Mouse (Mus musculus) skeletal muscle tissue, adult 2 months (tissue): ENCODE measurements around the gene Arhgef18.

Experiments
- DNase-seq: peaks from one replicate; pipeline ENCODE4 v3.0.0-alpha.2; 2012; ENCODE audit warnings: low read depth, low spot score

Gene Arhgef18

DNA sequence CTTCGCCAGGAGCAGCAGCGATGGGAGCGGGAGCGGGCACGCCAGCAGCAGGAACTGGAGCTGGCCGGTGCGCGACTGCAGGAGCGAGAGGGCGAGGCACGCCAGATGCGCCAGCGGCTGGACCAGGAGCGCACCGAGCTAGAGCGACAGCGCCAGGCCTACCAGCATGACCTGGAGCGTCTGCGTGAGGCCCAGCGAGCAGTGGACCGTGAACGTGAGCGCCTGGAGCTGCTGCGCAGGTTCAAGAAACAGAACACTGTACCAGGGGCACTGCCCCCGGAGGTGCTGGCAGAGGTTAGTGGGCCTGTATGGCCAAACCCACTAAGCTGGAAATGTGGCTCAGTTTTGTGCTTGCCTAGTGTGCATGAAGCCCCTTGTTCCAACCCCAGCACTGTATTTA lies 59.2 kb downstream of the Arhgef18 start:
- no peak for DNase-seq

DNA sequence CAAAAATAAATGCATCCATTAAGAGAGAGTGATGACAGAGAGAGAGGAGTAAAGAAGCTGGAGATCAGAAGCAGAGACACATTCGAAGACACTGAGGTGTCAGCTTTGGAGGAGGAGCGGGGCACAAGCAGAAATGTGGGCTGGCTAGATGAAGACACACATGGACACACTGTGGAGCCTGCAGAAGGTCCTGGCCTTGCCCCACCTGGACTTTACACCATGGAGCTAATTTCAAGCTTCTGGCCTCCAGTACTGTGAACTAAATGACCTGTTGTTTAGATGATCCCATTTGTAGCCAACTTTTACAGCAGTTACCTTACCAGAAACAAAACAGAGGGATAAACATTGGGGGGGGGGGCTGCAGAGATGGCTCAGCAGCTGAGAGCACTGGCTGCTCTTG lies 70.4 kb downstream of the Arhgef18 start:
- no peak for DNase-seq

DNA sequence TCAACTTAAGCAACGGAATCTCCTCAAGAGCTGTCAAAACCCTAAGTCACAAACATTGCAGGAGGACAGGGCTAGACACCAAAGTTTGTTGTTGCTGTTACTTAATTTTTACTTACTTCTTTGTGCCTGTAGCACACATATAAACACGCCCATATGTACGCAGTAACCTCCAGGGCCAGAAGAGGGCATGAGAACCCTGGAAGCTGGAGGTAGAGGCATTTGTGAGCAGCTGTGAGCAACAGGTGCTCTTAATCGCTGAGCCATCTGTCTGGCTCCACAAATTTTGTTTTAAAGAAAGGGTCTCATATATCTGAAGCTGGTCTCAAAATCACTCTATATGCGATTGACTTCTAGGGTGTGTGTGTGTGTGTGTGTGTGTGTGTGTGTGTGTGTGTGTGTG lies 71.5 kb downstream of the Arhgef18 start:
- no peak for DNase-seq

DNA sequence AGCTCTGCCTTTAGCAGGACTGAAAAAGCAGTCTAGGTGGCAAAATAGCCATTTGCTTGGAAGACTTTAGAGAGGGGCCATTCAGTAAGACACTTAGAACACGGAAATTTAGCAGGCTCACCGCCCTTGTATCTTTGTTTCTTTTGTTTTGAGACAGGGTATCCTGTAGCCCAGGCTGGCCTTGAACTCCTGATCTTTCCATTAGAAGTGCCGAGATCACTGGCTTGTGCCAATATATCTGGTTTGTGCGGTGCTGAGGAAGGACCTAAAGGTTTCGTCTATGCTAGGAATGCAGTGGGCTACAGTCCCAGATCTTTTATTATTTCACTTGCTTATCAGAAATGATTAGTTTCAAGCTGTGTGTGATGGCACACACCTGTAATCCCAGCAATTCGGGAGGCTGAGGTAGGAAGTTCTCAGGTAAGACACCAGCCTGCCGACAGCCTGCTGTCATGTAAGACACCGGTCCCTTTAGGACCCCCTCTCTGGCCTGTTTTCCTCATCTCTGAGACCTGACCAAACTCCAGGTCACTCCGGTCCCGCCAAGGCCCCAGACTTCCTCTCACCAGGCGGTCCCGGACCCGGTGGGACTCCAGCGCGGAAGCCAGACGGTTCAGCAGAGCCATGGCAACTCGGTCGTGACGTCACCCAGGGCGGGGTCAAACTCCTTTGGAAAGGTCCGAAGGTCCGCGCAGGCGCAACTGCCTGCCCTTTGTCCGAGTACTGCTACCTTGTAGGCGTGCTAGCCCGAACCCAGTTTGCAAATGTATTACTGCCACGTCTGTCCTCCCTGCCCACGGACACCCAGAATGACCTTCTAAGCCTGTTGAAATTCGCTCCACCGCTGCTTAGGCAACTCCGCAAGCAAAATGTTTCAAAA lies 74.4 kb downstream of the Arhgef18 start, which contains the start of gene Pex11g:
TSS of gene Pex11g (minus strand) at position 675 of the 880 bp plus-strand sequence.
- peak; percentile 94 for DNase-seq

DNA sequence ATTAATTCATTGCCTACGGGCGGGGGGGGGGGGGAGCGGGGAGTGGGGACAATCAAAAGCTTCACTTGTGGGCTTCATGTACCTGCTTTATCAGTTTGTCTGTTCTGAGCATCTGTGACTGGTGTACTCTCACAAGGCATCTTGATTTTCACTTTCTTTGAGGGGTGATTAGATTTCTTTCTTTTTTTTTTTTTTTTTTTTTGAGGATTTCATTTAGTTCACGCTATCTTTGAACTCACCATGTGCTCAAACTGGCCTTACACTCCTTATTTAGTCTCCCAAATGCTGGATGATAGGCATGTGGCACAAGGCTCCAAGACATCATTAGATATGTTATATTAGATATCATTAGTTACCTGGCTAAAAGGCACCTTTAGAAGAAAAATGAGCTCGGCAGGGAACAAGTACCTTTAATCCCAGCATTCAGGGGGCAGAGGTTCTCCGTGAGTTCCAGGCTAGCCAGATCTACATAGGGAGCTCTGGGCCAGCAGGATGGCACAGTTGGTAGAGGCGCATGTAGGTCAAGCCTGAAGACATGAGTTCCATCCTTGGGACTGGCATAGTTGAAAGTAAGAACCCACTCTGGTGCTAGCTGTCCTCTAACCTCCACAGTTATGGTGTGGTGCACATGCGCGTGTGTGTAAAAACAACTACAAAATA lies 75.2 kb downstream of the Arhgef18 start:
- DNase-seq, result no peak

DNA sequence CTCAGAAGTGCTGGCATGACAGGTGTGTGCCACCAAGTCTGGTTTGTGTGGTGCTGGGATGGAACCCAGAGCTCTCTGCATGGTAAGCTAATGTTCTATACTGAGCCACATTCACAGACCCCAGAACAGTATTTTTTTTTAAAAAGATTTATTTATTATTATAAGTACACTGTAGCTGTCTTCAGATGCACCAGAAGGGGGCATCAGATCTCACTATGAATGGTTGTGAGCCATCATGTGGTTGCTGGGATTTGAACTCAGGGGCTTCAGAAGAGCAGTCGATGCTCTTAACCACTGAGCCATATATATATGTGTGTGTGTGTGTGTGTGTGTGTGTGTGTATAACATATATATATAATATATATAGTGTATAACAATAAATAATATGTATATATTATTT lies 76.0 kb downstream of the Arhgef18 start:
- no peak for DNase-seq

DNA sequence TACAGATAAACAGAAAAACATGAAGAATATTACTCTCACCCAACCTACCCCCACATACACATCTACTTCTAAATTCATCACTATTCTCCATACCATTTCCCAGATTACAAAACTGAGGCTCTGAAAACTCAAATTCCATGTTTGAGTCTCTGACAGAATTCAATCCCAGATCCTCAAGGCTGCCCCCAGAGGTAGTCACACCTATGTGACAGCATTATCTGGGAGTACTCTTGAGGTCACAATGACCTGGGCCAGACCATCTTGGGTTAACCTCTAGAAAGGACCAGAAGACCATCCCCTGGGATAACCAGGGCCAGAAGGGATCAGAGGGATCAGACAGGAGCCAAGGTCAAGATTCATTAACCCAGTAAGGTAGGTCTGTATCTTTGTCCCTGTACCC lies 77.8 kb downstream of the Arhgef18 start, which contains the start of gene Tex45:
TSS of gene Tex45 (plus strand) at position 301 of the 400 bp plus-strand sequence.
- DNase-seq, result no peak

DNA sequence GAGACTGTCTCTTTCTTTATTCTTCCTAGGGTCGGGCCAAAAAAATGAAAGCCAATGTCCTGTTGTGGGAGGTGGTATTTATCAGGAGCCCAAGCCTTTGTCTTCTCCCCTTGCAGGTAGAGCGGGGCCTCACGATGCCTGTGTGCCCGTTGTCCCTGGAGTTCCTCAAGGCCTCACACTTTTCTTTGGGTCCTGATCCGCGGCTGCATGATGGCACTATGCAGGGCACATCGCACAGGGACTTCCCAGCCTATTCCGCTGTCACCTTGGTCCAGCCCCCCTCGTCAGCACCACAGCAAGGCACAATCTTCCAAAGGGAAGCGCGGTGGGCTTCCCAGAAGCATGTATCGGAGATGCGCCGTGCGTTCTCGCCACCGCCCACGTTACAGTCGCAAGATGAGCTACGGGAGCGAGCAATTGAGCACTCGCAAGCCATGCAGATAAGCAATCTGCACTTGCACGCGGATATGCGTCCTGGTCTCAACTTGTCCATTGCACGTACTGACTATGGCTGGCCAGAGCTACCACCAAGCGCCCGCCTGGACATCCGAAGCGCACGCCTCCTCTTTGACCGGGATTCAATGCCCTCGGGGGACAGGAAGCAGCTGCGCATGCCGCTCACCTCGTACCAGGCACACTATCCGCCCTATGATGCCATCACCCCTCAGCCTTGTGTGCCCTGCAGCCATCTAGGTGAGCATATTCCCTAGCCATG lies 83.1 kb downstream of the Arhgef18 start:
- no peak for DNase-seq

DNA sequence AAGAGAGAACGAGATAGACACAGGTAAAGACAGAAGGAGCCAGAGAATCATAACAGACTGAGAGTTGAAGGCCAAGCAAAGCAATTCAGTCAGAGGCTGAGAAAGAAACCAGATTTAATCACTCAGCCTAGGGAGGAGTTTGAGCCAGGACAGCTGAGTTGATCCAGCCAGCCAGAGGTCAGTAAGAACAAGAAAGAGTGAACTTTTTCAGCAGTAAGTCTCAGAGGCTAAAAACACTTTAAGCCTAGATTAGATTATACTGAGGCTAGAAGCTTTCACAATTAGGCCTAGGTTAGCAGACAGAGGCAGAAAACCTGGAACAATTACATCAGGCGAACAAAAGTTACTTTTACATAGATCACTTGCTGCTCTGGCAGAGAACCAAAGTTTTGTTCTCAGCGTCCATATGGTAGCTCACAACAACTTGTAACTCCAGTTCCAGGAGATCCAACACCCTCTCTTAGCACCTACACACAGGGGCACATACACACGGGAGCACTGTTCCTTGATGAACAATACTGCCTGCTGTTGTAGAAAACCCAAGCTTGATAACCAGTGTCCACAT lies 87.5 kb downstream of the Arhgef18 start:
- DNase-seq, result no peak

DNA sequence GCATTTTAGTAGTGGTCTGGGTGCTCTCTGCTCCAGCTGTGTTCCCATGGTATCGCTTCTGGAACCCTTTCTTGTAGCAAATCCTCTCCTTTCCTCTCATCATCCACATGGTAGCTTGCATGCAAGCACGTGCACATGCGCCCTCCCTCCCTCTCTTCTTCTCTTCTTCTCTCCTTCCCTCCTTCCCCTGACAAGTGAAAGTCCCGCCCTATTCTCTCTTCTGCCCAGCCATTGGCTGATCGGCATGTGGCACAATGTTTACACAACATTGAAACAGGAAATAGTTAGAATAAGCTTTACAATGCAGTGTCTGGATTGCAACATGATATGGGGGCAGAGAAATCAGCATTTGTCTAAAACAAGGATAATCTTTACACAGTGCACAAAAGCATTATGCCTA lies 88.8 kb downstream of the Arhgef18 start:
- no peak for DNase-seq

DNA sequence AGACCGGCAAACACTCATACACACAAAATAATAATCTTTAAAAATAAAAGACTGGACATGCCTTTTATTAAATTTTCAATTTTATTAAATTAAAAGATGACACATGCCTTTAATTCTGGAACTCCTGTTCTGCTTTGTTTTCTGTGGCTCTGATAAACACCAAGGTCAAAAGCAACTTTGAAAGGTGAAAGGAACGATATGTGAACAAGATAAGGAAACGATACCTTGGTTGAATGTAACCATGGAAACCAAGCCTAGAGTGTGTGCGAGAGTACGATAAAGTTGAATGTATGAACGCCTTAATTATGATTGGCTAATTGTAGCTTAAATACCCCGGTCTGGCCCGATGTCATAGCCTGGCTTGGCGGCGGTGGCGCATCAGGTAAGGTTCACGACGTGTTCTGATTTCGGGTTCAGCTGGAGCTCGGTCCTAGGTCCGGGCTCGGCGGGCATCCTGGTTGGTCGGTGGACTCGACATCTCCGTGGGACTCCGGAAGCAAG lies 89.5 kb downstream of the Arhgef18 start:
- DNase-seq, result no peak

DNA sequence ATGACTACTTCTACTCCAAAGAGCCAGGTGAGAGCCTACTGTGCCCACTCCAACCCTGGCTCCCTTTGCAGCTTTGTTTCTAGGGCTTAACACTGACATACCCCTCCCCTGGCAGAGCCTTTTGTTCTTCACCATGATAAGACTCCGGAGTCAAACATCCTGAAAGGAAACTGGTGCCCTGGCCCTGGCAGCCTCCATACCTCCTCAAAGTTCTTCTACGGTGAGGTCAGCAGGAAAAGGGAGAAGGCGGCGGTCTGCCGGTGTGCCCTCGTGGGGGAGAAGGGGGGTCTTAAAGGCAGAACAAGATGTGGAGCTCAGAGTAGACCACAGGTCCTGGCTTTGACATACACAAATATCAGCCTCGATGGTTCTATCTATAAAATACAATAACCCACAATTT lies 90.7 kb downstream of the Arhgef18 start:
- no peak for DNase-seq

DNA sequence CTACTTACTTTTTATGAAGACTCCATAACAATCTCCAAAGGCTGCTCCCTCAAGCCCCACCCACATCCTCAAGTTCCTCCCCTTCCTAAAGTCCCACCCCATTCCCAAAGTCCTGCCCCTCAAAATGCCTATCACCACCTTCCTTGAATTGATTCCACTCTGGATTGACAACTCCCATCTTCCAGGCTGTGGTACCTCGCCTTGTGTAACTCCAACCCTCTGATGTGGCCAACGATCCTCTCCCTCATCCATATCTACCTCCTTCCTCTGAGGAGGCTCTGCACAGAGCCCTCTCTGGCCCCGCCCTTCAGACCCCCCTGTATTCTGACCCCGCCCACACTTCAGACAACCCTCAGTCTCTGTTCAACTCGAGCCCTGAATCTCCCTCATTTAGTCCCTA lies 92.4 kb downstream of the Arhgef18 start:
- DNase-seq, result no peak

DNA sequence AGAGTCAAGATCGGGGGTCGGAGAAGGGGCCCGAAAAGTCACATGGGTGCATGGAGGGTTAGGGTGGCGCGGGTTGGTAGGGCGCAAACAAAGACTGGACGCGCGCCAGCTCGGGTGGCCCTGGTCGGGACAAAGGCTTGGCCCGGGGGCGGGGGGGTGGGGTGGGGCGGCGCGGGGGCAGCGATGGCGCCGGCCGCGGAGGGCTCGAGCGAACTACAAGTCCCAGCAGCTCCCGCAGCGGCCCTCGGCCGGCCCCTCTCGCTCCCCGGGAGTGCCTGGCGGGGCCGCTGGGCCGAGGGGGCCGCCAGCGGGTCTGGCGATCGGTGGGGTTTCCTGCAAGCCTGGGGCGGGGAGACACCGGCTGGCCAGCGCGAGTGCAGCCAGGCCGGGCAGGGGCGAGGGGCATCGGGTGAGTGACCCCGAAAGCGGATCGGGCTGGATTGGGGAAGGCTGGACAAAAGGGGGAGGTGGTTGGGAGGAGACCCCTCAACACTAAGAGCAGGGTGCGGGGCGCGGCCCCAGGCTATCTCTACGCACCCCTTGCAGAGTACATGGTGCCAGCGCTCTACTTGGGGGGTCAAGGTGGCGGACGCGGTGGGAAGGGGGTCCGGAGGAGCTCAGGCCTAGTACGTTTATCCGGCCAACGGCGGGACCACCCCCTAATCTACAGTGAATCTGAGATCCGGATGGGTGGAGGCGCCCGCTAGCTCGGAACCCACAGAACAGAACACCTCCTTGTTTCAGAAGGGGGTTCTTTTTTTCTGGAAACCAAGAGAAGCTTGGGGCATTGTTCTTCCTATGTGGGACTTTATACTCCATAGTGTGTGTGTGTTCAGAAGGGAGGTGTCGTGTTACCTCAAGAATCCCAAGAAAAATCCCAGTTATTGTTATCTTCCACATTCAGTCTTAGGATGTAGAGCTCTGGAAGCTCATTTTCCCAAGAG lies 100.4 kb downstream of the Arhgef18 start, which contains the start of gene Zfp358:
TSS of gene Zfp358 (plus strand) at position 238 of the 944 bp plus-strand sequence.
- DNase-seq, result peak; percentile 67

DNA sequence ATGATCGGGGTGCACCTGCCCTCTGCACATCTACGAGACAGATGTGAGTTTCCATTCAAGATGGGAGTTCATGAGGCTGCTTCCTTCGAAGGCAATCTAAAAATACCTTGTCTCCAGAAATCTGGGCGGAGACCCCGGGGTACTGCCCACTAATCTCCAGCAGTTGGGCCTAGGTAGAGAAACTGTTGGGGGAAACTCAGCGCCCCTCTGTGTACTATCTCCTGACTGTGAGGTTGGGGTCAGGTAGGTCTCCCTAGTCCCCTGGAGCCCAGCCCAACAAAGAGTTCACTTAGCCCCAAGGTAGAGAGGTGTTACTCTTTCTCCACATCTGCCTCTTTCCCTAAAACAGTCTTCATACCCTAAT lies 101.0 kb downstream of the Arhgef18 start:
- no peak for DNase-seq

DNA sequence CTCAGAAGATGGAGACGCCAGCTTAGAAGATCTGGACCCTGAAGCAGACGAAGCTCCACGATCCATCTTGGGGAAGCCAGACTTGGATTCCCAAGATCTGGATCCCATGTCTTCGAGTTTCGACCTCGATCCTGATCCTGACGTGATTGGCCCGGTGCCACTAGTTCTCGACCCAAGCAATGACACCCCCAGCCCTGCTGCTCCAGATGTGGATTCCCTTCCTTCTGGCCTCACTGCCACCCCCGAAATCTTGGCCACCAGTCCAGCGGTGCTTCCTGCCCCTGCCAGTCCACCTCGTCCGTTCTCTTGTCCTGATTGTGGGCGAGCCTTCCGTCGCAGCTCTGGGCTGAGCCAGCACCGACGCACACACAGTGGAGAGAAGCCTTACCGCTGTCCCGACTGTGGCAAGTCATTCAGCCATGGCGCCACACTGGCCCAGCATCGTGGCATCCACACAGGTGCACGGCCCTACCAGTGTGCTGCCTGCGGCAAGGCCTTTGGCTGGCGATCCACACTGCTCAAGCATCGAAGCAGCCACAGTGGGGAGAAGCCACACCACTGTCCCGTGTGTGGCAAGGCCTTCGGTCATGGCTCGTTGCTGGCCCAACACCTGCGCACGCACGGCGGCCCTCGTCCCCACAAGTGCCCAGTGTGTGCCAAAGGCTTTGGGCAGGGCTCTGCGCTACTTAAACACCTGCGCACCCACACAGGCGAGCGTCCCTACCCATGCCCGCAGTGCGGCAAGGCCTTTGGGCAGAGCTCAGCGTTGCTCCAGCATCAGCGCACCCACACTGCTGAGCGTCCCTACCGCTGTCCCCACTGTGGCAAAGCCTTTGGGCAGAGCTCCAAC lies 103.0 kb downstream of the Arhgef18 start:
- DNase-seq, result no peak

DNA sequence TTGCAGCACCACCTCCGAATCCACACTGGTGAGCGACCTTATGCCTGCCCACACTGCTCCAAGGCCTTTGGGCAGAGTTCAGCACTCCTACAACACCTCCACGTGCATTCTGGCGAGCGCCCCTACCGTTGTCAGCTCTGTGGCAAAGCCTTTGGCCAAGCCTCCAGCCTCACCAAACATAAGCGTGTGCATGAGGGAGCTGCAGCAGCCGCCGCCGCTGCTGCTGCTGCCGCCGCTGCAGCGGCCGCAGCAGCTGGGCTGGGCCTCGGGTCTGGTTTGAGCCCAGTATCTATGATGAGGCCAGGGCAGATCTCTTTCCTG lies 103.6 kb downstream of the Arhgef18 start:
- no peak for DNase-seq

DNA sequence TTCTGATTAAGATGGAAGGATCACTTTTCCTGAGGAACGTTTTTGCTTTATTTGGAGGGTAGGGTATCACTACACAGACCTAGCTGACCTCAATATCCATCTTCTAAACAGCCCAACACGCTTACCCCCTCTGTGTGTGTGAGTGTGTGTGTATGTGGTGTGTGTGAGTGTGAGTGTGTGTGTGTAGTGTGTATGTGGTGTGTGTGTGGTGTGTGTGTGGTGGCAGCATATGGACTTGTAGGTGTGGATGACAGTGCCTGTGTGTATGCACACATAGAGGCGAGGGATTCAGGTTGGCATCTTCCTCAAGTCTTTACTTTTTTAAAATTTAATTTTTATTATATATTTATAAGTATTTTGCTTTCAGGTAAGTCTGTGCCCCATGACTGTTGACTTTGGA lies 105.8 kb downstream of the Arhgef18 start:
- DNase-seq, result no peak

DNA sequence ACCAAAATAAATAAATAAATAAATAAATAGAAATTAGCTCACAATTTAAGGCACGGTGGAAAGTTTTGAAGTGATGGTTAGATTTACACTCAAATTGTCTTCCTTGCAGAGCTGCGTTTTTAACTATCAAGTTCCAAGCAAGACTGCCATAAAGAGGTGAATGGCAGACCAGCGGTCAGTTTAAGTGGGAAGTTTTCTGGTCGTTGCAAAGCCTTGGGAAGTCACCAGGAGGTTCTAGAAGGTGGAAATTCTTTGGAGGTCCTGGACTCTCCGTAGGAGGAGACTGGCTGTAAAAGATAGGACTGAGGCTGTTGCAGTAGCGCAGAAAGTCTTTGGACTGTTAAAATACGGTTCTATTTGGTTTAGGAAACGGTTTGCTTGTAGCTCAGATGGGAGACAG lies 106.9 kb downstream of the Arhgef18 start:
- no peak for DNase-seq
